Mouse (Mus musculus): ENCODE measurements around the gene Nr2c2ap.

Nr2c2ap gene

GRCm38 (mm10) chr8:70166504-70167110, 35.5 kb downstream of the Nr2c2ap start:
- DNase-seq (ENCODE audit: low spot score): peak; percentile 39

GRCm38 (mm10) chr8:70170116-70170515, 39.0 kb downstream of the Nr2c2ap start:
- DNase-seq (ENCODE audit: low spot score): no peak

- DNase-seq (ENCODE audit: low spot score): no peak
Observed at GRCm38 (mm10) chr8:70170748-70171147, 39.6 kb downstream of the Nr2c2ap start.

GRCm38 (mm10) chr8:70171240-70171639, 40.1 kb downstream of the Nr2c2ap start:
- DNase-seq (ENCODE audit: low spot score): no peak

- peak; percentile 85 for DNase-seq (ENCODE audit: low spot score)
Observed at GRCm38 (mm10) chr8:70172043-70172681, 41.0 kb downstream of the Nr2c2ap start, which contains the start of gene Tmem161a. TSS of gene Tmem161a (plus strand) at chr8:70172356.

GRCm38 (mm10) chr8:70173320-70173719, 42.2 kb downstream of the Nr2c2ap start:
- DNase-seq (ENCODE audit: low spot score): no peak

- no peak for DNase-seq (ENCODE audit: low spot score)
Observed at GRCm38 (mm10) chr8:70174079-70174478, 42.9 kb downstream of the Nr2c2ap start.

GRCm38 (mm10) chr8:70178231-70178630, 47.1 kb downstream of the Nr2c2ap start:
- no peak for DNase-seq (ENCODE audit: low spot score)

- DNase-seq (ENCODE audit: low spot score): no peak
Observed at GRCm38 (mm10) chr8:70179082-70179481, 47.9 kb downstream of the Nr2c2ap start.

GRCm38 (mm10) chr8:70181212-70181902, 50.2 kb downstream of the Nr2c2ap start:
- no peak for DNase-seq (ENCODE audit: low spot score)

GRCm38 (mm10) chr8:70181903-70182252, 50.7 kb downstream of the Nr2c2ap start:
- DNase-seq (ENCODE audit: low spot score): no peak

- DNase-seq (ENCODE audit: low spot score): no peak
Observed at GRCm38 (mm10) chr8:70183194-70183593, 52.1 kb downstream of the Nr2c2ap start.

All from ovary, postnatal 10 days (tissue).